Mouse (Mus musculus): ENCODE data around the gene Ftcd.

DNA sequence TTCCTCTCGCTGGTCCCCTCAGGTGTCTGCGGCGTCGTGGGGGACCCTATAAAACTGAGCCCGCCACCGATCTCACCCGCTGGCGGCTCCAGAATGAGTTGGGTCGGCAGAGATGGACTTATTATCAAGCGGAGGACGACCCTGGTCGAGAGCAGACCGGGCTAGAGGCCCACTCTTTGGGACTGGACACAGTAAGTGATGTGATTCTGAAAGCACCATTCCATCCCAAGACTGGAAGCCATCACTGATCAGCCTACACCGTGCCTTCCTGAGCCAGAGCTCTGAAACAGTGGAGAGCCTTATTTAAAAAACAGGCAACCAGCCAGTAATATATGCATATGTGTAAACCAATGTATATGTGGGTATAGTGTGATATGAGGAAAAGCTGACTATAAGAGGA lies 43.6 kb upstream of the Ftcd start:
- no peak for TF ChIP-seq CTCF (IDR thresholded peaks at IDR 0.05; ENCODE audit: low read depth)
- TF ChIP-seq EP300 (IDR thresholded peaks at IDR 0.05; ENCODE audit: low read depth) = no peak
